Mouse (Mus musculus) forebrain, embryonic 10.5 days (tissue): ENCODE results near the gene Slc6a13. TPM values are rescaled to one million over a fixed set of nuclear protein-coding genes. Genes with fewer than 3 reads are reported as not detected.

Experiments
- DNase-seq: peaks from one replicate; pipeline ENCODE4 v3.0.0-alpha.2; 2017; ENCODE audit warnings: low spot score; ENCODE audit errors: extremely low spot score
- H3K27ac ChIP-seq: fragments of 300-500 bp; sonication (generic); 2 replicates; pipeline ENCODE4 v1.5.1; 2016; ENCODE audit warnings: mild to moderate bottlenecking
- H3K27me3 ChIP-seq: fragments of 300-500 bp; sonication (generic); 2 replicates; pipeline ENCODE4 v1.6.1; 2016; ENCODE audit warnings: mild to moderate bottlenecking; ENCODE audit not compliant: poor library complexity, severe bottlenecking
- H3K36me3 ChIP-seq: fragments of 300-500 bp; sonication (generic); replicated peaks from 2 replicates; pipeline ENCODE4 v1.6.1; 2016; ENCODE audit warnings: mild to moderate bottlenecking, moderate library complexity
- H3K4me1 ChIP-seq: fragments of 300-500 bp; sonication (generic); 2 replicates; pipeline ENCODE4 v1.6.1; 2016
- H3K4me3 ChIP-seq: fragments of 300-500 bp; sonication (generic); 2 replicates; pipeline ENCODE4 v1.5.1; 2016; ENCODE audit warnings: mild to moderate bottlenecking, moderate library complexity
- H3K9me3 ChIP-seq: fragments of 300-500 bp; sonication (generic); 2 replicates; pipeline ENCODE4 v1.6.1; 2016; ENCODE audit warnings: mild to moderate bottlenecking, moderate library complexity
- WGBS: fragments of 180-500 bp; shearing (Covaris S2); methylation state at CpG from one replicate; pipeline ENCODE4 v1.1.7; 2016; 5-methylcytosine and 5-hydroxymethylcytosine counted together
- polyA plus RNA-seq: library from polyadenylated mRNA; unstranded; fragments of >200 nt; fragmentation: Nextera tagmentation; extraction: Ambion mirVana; gene quantifications from 2 replicates; pipeline ENCODE4 v1.2.1, GENCODE M21; 2016

The Slc6a13 gene
- polyA plus RNA-seq, result 1.5 and 2.4 TPM in 2 replicates

DNA sequence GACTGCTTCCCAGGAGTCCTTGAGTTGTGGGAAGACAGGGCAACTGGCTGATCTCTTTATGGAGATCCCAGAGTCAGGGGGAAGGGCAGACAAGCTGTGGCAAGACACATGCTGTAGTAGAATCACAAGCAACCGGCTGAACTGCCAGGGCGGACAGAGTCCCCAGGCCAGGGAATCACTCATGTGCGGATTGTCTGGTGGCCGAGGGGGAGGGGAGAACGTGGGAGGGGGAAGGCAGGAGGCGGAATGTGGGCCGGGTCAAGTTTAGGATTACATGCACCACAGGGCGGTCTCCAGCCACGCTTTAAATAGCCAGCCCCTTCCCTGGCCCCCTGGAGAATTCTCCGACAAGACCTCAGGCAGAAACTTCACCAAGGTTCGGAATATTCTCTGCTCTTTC is at the start of gene Slc6a13:
Slc6a13 (plus strand) TSS at position 274 of the 400 bp plus-strand sequence.
- WGBS, result 3% methylated on average over 11 of the region's 11 CpGs
- H3K4me3 ChIP-seq, result peak within 1 kb of the TSS; percentile 21; the same call in 1 of the 2 replicates
- peaks cover 7% of the 10 kb centered on the region for H3K27me3 ChIP-seq
- peak; percentile 62 for DNase-seq
- no peaks in the 10 kb centered on the region for H3K36me3 ChIP-seq
- peaks cover 25% of the 10 kb centered on the region for H3K4me1 ChIP-seq
- no peaks in the 10 kb centered on the region for H3K9me3 ChIP-seq
- H3K27ac ChIP-seq, result peak within 1 kb of the TSS; percentile 51

DNA sequence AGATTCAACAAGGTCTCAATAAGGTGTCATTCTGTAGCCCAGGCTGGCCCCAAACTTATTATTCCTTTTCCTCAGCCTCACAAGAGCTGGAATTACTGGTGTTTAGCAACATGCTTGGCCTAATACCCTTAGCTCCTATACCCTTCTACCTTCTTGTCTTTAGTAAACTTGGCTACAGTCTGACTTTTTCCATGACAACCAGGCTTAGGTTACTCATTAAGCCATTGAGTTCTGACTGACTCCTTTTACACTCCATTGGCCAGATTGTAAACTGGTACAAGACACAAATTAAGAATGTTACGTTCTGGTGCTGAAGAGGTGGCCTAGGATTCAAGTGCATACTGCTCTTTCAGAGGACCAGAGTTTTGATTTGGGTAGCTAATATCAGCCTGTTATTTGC is 49.6 kb upstream of the Slc6a13 start:
- no peak for DNase-seq
- H3K27me3 ChIP-seq, result peaks cover 25% of the 10 kb centered on the region
- no peaks in the 10 kb centered on the region for H3K9me3 ChIP-seq
- H3K27ac ChIP-seq, result no peak overlapping the region
- WGBS, result 81% methylated on average over 1 of the region's 1 CpGs
- no peak overlapping the region for H3K4me3 ChIP-seq
- no peaks in the 10 kb centered on the region for H3K36me3 ChIP-seq
- peaks cover 5% of the 10 kb centered on the region; the same call in 1 of the 2 replicates for H3K4me1 ChIP-seq

GRCm38 (mm10) chr6:121251256-121251655 is 48.8 kb upstream of the Slc6a13 start:
- H3K4me3 ChIP-seq, result no peak overlapping the region
- H3K9me3 ChIP-seq, result no peaks in the 10 kb centered on the region
- DNase-seq, result no peak
- 0 out of 2 replicates have a peak, but pooled peaks cover 3% of the 10 kb centered on the region for H3K4me1 ChIP-seq
- H3K27me3 ChIP-seq, result peaks cover 18% of the 10 kb centered on the region
- H3K27ac ChIP-seq, result no peak overlapping the region
- WGBS, result 78% methylated on average over 5 of the region's 5 CpGs
- no peaks in the 10 kb centered on the region for H3K36me3 ChIP-seq

DNA sequence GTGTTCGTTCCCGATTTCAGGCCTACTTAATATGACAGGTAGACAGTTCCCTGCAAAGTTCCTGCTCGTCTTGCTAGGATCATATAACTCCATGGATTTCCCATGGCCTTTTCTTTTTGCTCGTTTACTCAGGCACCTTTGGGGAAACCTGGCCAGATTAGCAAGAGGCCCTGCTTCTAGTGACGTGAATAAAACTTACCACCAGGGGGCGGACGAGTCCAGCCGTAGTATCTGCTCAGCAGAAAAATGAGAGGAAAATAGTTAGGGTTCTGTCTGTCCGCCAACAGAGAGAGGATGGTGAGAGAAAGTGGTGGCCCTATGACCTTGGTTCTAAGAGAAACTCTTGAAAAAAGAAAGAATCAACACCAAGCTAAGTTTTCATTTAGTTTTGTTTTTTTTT is 39.5 kb upstream of the Slc6a13 start:
- Histone ChIP-seq H3K4me1 (no peaks in the 10 kb centered on the region), H3K4me3 (no peak overlapping the region), H3K27ac (no peak overlapping the region), H3K36me3 (no peaks in the 10 kb centered on the region), H3K9me3 (peaks cover 4% of the 10 kb centered on the region; the same call in 1 of the 2 replicates), H3K27me3 (no peaks in the 10 kb centered on the region)
- WGBS, result 40% methylated on average over 9 of the region's 9 CpGs
- peak; percentile 62 for DNase-seq

GRCm38 (mm10) chr6:121261233-121261632 is 38.8 kb upstream of the Slc6a13 start:
- Histone ChIP-seq H3K27me3 (no peaks in the 10 kb centered on the region), H3K4me3 (no peak overlapping the region), H3K27ac (no peak overlapping the region), H3K4me1 (no peaks in the 10 kb centered on the region), H3K9me3 (peaks cover 4% of the 10 kb centered on the region; the same call in 1 of the 2 replicates), H3K36me3 (no peaks in the 10 kb centered on the region)
- DNase-seq, result no peak
- WGBS, result 85% methylated on average over 8 of the region's 8 CpGs

DNA sequence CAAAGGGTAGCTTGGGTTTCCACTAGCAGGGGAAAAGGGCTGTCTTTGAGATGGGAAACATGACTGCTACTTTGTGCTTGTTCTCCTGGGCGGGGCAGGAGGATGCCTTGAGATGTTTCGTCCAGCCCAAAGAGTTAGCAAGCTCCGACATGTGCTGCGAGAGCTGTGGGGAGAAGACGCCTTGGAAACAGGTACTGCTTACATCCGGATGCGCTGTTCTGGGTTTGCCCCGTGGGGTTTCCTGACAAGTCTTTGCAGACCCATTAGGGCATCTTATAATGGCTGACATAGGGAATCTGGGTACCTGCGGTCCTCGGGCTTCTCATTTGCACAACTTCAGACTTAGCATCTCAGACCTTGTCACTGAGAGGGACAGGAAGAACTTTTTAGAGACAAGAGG is 38.0 kb upstream of the Slc6a13 start:
- DNase-seq, result no peak
- 92% methylated on average over 10 of the region's 10 CpGs for WGBS
- Histone ChIP-seq H3K36me3 (no peaks in the 10 kb centered on the region), H3K4me1 (no peaks in the 10 kb centered on the region), H3K27me3 (no peaks in the 10 kb centered on the region), H3K9me3 (peaks cover 4% of the 10 kb centered on the region; the same call in 1 of the 2 replicates), H3K4me3 (no peak overlapping the region), H3K27ac (no peak overlapping the region)

DNA sequence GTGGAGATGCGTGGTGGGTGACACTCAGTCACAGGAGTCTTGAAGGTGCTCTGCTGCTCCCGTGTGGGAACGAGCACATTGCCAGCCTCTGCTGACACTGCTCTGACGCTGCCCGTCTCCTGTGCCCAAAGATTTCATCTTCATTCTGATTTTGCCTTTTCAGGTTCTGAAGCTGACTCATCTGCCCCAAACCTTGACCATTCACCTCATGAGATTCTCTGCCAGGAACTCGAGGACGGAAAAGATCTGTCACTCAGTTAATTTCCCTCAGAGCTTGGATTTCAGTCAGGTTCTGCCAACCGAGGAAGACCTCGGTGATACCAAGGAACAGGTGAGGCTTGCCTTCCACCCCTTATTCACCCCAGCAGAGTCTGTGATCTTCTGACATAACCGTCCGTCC is 37.5 kb upstream of the Slc6a13 start:
- 93% methylated on average over 11 of the region's 11 CpGs for WGBS
- H3K4me3 ChIP-seq, result no peak overlapping the region
- H3K9me3 ChIP-seq, result peaks cover 2% of the 10 kb centered on the region; the same call in 1 of the 2 replicates
- no peaks in the 10 kb centered on the region for H3K36me3 ChIP-seq
- no peak overlapping the region for H3K27ac ChIP-seq
- no peak for DNase-seq
- no peaks in the 10 kb centered on the region for H3K27me3 ChIP-seq
- no peaks in the 10 kb centered on the region for H3K4me1 ChIP-seq

GRCm38 (mm10) chr6:121270156-121270555 is 29.9 kb upstream of the Slc6a13 start:
- WGBS, result 86% methylated on average over 6 of the region's 6 CpGs
- Histone ChIP-seq H3K4me1 (peaks cover 7% of the 10 kb centered on the region), H3K27ac (no peak overlapping the region), H3K36me3 (no peaks in the 10 kb centered on the region), H3K4me3 (no peak overlapping the region), H3K27me3 (no peaks in the 10 kb centered on the region), H3K9me3 (no peaks in the 10 kb centered on the region)
- no peak for DNase-seq

GRCm38 (mm10) chr6:121271707-121272074 is 28.3 kb upstream of the Slc6a13 start:
- WGBS, result 11% methylated on average over 4 of the region's 4 CpGs
- Histone ChIP-seq H3K4me1 (peaks cover 7% of the 10 kb centered on the region), H3K27ac (no peak overlapping the region), H3K9me3 (no peaks in the 10 kb centered on the region), H3K27me3 (no peaks in the 10 kb centered on the region), H3K36me3 (no peaks in the 10 kb centered on the region), H3K4me3 (peak overlapping the region; percentile 52; the same call in 1 of the 2 replicates)
- DNase-seq, result no peak

DNA sequence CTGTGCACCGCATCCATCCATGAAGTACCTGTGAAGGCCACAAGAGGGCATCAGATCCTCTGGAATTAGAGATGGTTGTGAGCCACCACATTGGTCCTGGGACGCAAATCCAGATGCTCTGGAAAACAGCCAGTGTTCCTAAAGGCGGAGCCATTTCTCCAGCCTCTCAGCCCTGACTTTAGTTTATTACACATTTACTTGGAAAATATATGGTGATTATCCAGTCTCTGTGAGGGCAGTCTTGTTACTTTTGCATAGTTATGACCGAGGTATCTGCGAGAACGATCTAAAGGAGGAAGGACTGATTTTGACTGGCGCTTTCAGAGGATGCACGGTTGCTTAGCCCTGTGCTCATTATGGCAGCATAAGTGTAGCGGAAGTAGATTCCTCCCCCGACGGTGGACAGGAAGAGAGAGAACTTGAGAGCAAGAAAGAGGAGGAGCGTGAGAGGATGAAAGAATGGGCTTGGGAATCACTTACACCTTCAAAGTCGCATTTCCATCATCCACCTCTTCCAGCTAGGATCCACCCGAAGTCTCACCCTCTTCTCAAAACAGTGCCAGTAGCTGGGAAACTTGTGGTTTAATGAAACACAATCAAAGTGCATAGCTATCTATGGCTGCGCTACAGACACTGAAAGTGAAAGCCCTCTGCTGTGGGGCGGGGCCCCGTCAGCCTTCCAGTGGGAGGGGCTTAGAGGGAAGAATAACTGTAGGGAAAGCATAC is 27.8 kb upstream of the Slc6a13 start:
- H3K27ac ChIP-seq, result peak overlapping the region; percentile 76
- no peaks in the 10 kb centered on the region for H3K27me3 ChIP-seq
- H3K9me3 ChIP-seq, result no peaks in the 10 kb centered on the region
- no peaks in the 10 kb centered on the region for H3K36me3 ChIP-seq
- peak overlapping the region; percentile 52 for H3K4me3 ChIP-seq
- H3K4me1 ChIP-seq, result peaks cover 7% of the 10 kb centered on the region
- WGBS, result 23% methylated on average over 17 of the region's 17 CpGs
- DNase-seq, result peak; percentile 80

GRCm38 (mm10) chr6:121274356-121274755 is 25.7 kb upstream of the Slc6a13 start:
- Histone ChIP-seq H3K27ac (no peak overlapping the region), H3K27me3 (no peaks in the 10 kb centered on the region), H3K36me3 (no peaks in the 10 kb centered on the region), H3K9me3 (no peaks in the 10 kb centered on the region), H3K4me3 (no peak overlapping the region), H3K4me1 (peaks cover 7% of the 10 kb centered on the region)
- no peak for DNase-seq
- 81% methylated on average over 3 of the region's 3 CpGs for WGBS

DNA sequence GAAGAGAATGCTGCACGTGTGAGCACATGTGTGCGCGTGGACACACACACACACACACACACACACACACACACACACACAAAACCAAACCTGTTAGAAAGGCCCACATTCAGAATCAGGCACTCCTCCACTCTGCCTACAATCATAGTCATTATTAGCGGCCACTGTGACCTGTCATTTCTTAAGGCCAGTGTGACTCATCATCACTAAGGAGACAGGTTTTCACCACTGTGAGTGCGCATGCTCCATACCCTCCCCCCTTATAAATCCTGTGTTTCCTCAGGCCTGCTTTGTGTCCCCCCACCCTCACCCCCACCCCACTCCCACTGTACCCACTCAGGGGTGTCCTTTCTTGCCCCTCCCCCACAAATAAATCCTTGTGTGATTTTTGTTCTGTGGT is 15.9 kb upstream of the Slc6a13 start:
- WGBS, result 96% methylated on average over 5 of the region's 5 CpGs
- H3K27me3 ChIP-seq, result no peaks in the 10 kb centered on the region
- H3K9me3 ChIP-seq, result no peaks in the 10 kb centered on the region
- H3K27ac ChIP-seq, result no peak overlapping the region
- no peak overlapping the region for H3K4me3 ChIP-seq
- DNase-seq, result no peak
- no peaks in the 10 kb centered on the region for H3K4me1 ChIP-seq
- H3K36me3 ChIP-seq, result no peaks in the 10 kb centered on the region

DNA sequence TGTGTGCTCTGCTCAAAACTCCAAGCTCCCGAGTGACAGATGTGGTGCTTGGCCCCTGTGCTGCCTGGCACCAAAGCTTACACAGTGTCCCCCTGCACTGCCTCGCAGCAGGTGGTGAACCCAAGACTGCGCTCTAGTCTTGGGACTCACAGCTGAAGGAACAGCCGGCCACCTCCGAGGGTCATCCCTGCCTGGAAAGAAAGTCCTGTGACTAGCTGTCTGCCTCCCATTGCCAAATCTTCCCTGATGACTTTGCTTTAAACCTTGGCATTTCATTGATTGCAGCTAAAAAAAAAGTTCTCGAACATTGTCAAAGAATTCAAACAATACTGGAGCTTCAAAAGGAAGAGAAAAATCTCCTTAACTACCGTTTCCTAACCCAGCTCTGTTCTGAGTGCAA is 710 bp upstream of the Slc6a13 start:
- WGBS, result 67% methylated on average over 7 of the region's 7 CpGs
- H3K4me3 ChIP-seq, result no peak overlapping the region

More for the DNA sequence above, 710 bp upstream of the Slc6a13 start:
- no peaks in the 10 kb centered on the region for H3K9me3 ChIP-seq
- peaks cover 7% of the 10 kb centered on the region for H3K27me3 ChIP-seq
- DNase-seq, result no peak
- H3K36me3 ChIP-seq, result no peaks in the 10 kb centered on the region
- no peak overlapping the region for H3K27ac ChIP-seq
- peaks cover 25% of the 10 kb centered on the region for H3K4me1 ChIP-seq
